Mouse (Mus musculus): Measurements from ENCODE around the gene Tbc1d22a. TPM values are rescaled to one million over a fixed set of nuclear protein-coding genes. Genes with fewer than 3 reads are reported as not detected.
A peak's percentile ranks its signal among the peaks of the same experiment; 100 is the strongest.

Tbc1d22a gene
- polyA plus RNA-seq, 1 experiment from 2014 or later, result 13.2 TPM

GRCm38 (mm10) chr15:86415951-86416350 is 201.7 kb downstream of the Tbc1d22a start:
- Histone ChIP-seq H3K4me3 (ENCODE audit: low read length) (no peak overlapping the region), H3K9ac (ENCODE audit: low read depth, low read length) (no peak overlapping the region)

GRCm38 (mm10) chr15:86418436-86418835 is 204.2 kb downstream of the Tbc1d22a start:
- Histone ChIP-seq H3K27ac (ENCODE audit: low read depth, low read length) (0 out of 2 replicates have a peak overlapping the region, but pooled peaks have one; percentile 39), H3K36me3 (ENCODE audit: control insufficient read depth, insufficient read depth, low read length) (no peaks in the 10 kb centered on the region), H3K27me3 (replicated peaks; ENCODE audit: control insufficient read depth, insufficient read depth, low read length) (no peaks in the 10 kb centered on the region), H3K4me1 (ENCODE audit: control insufficient read depth, insufficient read depth, low read depth, low read length) (peaks cover 28% of the 10 kb centered on the region), H3K9ac (ENCODE audit: low read depth, low read length) (no peak overlapping the region), H3K4me3 (ENCODE audit: low read length) (no peak overlapping the region), H3K4me2 (ENCODE audit: low read length) (no peak overlapping the region), H3K9me3 (ENCODE audit: control insufficient read depth, low read length) (no peaks in the 10 kb centered on the region)
- 79% methylated on average over 2 of the region's 2 CpGs for WGBS
- no peak for ATAC-seq

More at GRCm38 (mm10) chr15:86415951-86416350, 201.7 kb downstream of the Tbc1d22a start:
- peak overlapping the region; percentile 44; the same call in 1 of the 2 replicates for H3K27ac ChIP-seq (ENCODE audit: low read depth, low read length)
- no peak; the same call in 1 of the 2 replicates for ATAC-seq
- H3K4me1 ChIP-seq (ENCODE audit: control insufficient read depth, insufficient read depth, low read depth, low read length), result peaks cover 28% of the 10 kb centered on the region
- H3K9me3 ChIP-seq (ENCODE audit: control insufficient read depth, low read length), result no peaks in the 10 kb centered on the region
- 0 out of 2 replicates have a peak, but pooled peaks cover 2% of the 10 kb centered on the region for H3K27me3 ChIP-seq (replicated peaks; ENCODE audit: control insufficient read depth, insufficient read depth, low read length)
- no peaks in the 10 kb centered on the region for H3K36me3 ChIP-seq (ENCODE audit: control insufficient read depth, insufficient read depth, low read length)
- H3K4me2 ChIP-seq (ENCODE audit: low read length), result no peak overlapping the region
- 21% methylated on average over 6 of the region's 6 CpGs for WGBS

- 20% methylated on average over 6 of the region's 6 CpGs for WGBS
- no peak overlapping the region; the same call in 1 of the 2 replicates for H3K27ac ChIP-seq (ENCODE audit: low read depth, low read length)
- H3K4me1 ChIP-seq (ENCODE audit: control insufficient read depth, insufficient read depth, low read depth, low read length), result peaks cover 28% of the 10 kb centered on the region
- no peaks in the 10 kb centered on the region for H3K36me3 ChIP-seq (ENCODE audit: control insufficient read depth, insufficient read depth, low read length)
- no peaks in the 10 kb centered on the region for H3K9me3 ChIP-seq (ENCODE audit: control insufficient read depth, low read length)
- no peak overlapping the region for H3K4me2 ChIP-seq (ENCODE audit: low read length)
- ATAC-seq, result peak; percentile 92
- no peak overlapping the region for H3K9ac ChIP-seq (ENCODE audit: low read depth, low read length)
- no peak overlapping the region for H3K4me3 ChIP-seq (ENCODE audit: low read length)
- H3K27me3 ChIP-seq (replicated peaks; ENCODE audit: control insufficient read depth, insufficient read depth, low read length), result no peaks in the 10 kb centered on the region
Measured at GRCm38 (mm10) chr15:86419620-86420019, 205.4 kb downstream of the Tbc1d22a start.

GRCm38 (mm10) chr15:86422858-86423257 is 208.6 kb downstream of the Tbc1d22a start:
- peaks cover 7% of the 10 kb centered on the region for H3K4me1 ChIP-seq (ENCODE audit: control insufficient read depth, insufficient read depth, low read depth, low read length)
- ATAC-seq, result no peak
- H3K4me2 ChIP-seq (ENCODE audit: low read length), result no peak overlapping the region
- WGBS, result 72% methylated on average over 1 of the region's 1 CpGs
- no peaks in the 10 kb centered on the region for H3K36me3 ChIP-seq (ENCODE audit: control insufficient read depth, insufficient read depth, low read length)
- no peak overlapping the region for H3K27ac ChIP-seq (ENCODE audit: low read depth, low read length)
- H3K4me3 ChIP-seq (ENCODE audit: low read length), result no peak overlapping the region
- H3K9ac ChIP-seq (ENCODE audit: low read depth, low read length), result no peak overlapping the region
- H3K27me3 ChIP-seq (replicated peaks; ENCODE audit: control insufficient read depth, insufficient read depth, low read length), result no peaks in the 10 kb centered on the region
- H3K9me3 ChIP-seq (ENCODE audit: control insufficient read depth, low read length), result no peaks in the 10 kb centered on the region

GRCm38 (mm10) chr15:86423884-86424283 is 209.6 kb downstream of the Tbc1d22a start:
- ATAC-seq, result no peak
- H3K27me3 ChIP-seq (replicated peaks; ENCODE audit: control insufficient read depth, insufficient read depth, low read length), result no peaks in the 10 kb centered on the region
- H3K4me2 ChIP-seq (ENCODE audit: low read length), result no peak overlapping the region
- H3K36me3 ChIP-seq (ENCODE audit: control insufficient read depth, insufficient read depth, low read length), result no peaks in the 10 kb centered on the region
- no peaks in the 10 kb centered on the region; the same call in none of the 2 replicates for H3K4me1 ChIP-seq (ENCODE audit: control insufficient read depth, insufficient read depth, low read depth, low read length)
- WGBS, result 66% methylated on average over 2 of the region's 2 CpGs
- H3K4me3 ChIP-seq (ENCODE audit: low read length), result no peak overlapping the region
- no peak overlapping the region for H3K9ac ChIP-seq (ENCODE audit: low read depth, low read length)
- H3K9me3 ChIP-seq (ENCODE audit: control insufficient read depth, low read length), result no peaks in the 10 kb centered on the region
- H3K27ac ChIP-seq (ENCODE audit: low read depth, low read length), result no peak overlapping the region

GRCm38 (mm10) chr15:86424971-86425370 is 210.7 kb downstream of the Tbc1d22a start:
- H3K4me3 ChIP-seq (ENCODE audit: low read length), result no peak overlapping the region
- H3K4me1 ChIP-seq (ENCODE audit: control insufficient read depth, insufficient read depth, low read depth, low read length), result no peaks in the 10 kb centered on the region; the same call in 1 of the 2 replicates
- H3K27ac ChIP-seq (ENCODE audit: low read depth, low read length), result no peak overlapping the region
- no peak overlapping the region for H3K9ac ChIP-seq (ENCODE audit: low read depth, low read length)
- WGBS, result 65% methylated on average over 8 of the region's 8 CpGs
- no peak overlapping the region for H3K4me2 ChIP-seq (ENCODE audit: low read length)
- no peaks in the 10 kb centered on the region for H3K36me3 ChIP-seq (ENCODE audit: control insufficient read depth, insufficient read depth, low read length)
- H3K9me3 ChIP-seq (ENCODE audit: control insufficient read depth, low read length), result no peaks in the 10 kb centered on the region
- H3K27me3 ChIP-seq (replicated peaks; ENCODE audit: control insufficient read depth, insufficient read depth, low read length), result no peaks in the 10 kb centered on the region
- ATAC-seq, result no peak

- ATAC-seq, result no peak
- Histone ChIP-seq H3K4me2 (ENCODE audit: low read length) (no peak overlapping the region), H3K4me3 (ENCODE audit: low read length) (no peak overlapping the region), H3K4me1 (ENCODE audit: control insufficient read depth, insufficient read depth, low read depth, low read length) (no peaks in the 10 kb centered on the region; the same call in 1 of the 2 replicates), H3K36me3 (ENCODE audit: control insufficient read depth, insufficient read depth, low read length) (no peaks in the 10 kb centered on the region), H3K9ac (ENCODE audit: low read depth, low read length) (no peak overlapping the region), H3K9me3 (ENCODE audit: control insufficient read depth, low read length) (no peaks in the 10 kb centered on the region), H3K27ac (ENCODE audit: low read depth, low read length) (no peak overlapping the region), H3K27me3 (replicated peaks; ENCODE audit: control insufficient read depth, insufficient read depth, low read length) (no peaks in the 10 kb centered on the region)
- WGBS, result 73% methylated on average over 5 of the region's 5 CpGs
Measured at GRCm38 (mm10) chr15:86426364-86427000, 212.2 kb downstream of the Tbc1d22a start.

GRCm38 (mm10) chr15:86427439-86427838 is 213.2 kb downstream of the Tbc1d22a start:
- H3K36me3 ChIP-seq (ENCODE audit: control insufficient read depth, insufficient read depth, low read length), result no peaks in the 10 kb centered on the region
- H3K27ac ChIP-seq (ENCODE audit: low read depth, low read length), result no peak overlapping the region
- no peaks in the 10 kb centered on the region for H3K9me3 ChIP-seq (ENCODE audit: control insufficient read depth, low read length)
- no peak for ATAC-seq
- 90% methylated on average over 4 of the region's 4 CpGs for WGBS
- H3K27me3 ChIP-seq (replicated peaks; ENCODE audit: control insufficient read depth, insufficient read depth, low read length), result no peaks in the 10 kb centered on the region
- no peak overlapping the region for H3K9ac ChIP-seq (ENCODE audit: low read depth, low read length)
- no peak overlapping the region for H3K4me3 ChIP-seq (ENCODE audit: low read length)
- no peaks in the 10 kb centered on the region; the same call in 1 of the 2 replicates for H3K4me1 ChIP-seq (ENCODE audit: control insufficient read depth, insufficient read depth, low read depth, low read length)
- H3K4me2 ChIP-seq (ENCODE audit: low read length), result no peak overlapping the region

- 70% methylated on average over 5 of the region's 5 CpGs for WGBS
- no peak for ATAC-seq
- no peak overlapping the region for H3K9ac ChIP-seq (ENCODE audit: low read depth, low read length)
- no peak overlapping the region for H3K4me2 ChIP-seq (ENCODE audit: low read length)
- H3K27ac ChIP-seq (ENCODE audit: low read depth, low read length), result no peak overlapping the region
- no peaks in the 10 kb centered on the region for H3K27me3 ChIP-seq (replicated peaks; ENCODE audit: control insufficient read depth, insufficient read depth, low read length)
- H3K4me3 ChIP-seq (ENCODE audit: low read length), result no peak overlapping the region
- no peaks in the 10 kb centered on the region; the same call in none of the 2 replicates for H3K4me1 ChIP-seq (ENCODE audit: control insufficient read depth, insufficient read depth, low read depth, low read length)
- no peaks in the 10 kb centered on the region for H3K36me3 ChIP-seq (ENCODE audit: control insufficient read depth, insufficient read depth, low read length)
- no peaks in the 10 kb centered on the region for H3K9me3 ChIP-seq (ENCODE audit: control insufficient read depth, low read length)
Measured at GRCm38 (mm10) chr15:86428496-86428895, 214.2 kb downstream of the Tbc1d22a start.
